In the genomic region with DNA sequence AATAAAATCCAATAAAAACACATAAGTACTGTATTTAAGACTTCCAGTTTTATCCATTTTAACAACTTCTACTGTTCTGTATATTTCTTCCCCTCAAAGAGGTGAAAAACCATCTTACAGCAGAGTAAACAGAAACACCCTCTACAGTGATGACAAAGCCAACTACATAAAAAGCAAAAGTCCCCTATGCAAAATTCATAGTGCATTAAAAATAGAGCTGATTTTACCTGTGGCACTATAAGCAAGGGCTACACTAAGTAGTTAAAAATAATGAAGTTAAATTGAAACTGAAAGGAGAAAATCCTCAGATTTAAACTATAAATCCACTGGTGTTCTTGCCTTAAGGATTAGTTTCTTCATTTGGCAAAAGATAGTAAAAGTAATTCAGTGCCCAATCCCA, we compare ENCODE assay signal across 13 mouse cellular contexts.
"Had no signal": no experiment of that assay in that cellular context is flagged by ENCODE, and none has a peak within 500 bp of the region (broad histone marks: within the 10 kb centered on the region; RNA-seq: fewer than 3 reads in every experiment).

No protein-coding gene starts in this region.

- H3K4me3 ChIP-seq: intestine, embryonic 15.5 days; left cerebral cortex, adult 2 months; limb, embryonic 10.5 days; liver, embryonic 15.5 days; midbrain, embryonic 10.5 days; midbrain, embryonic 15.5 days; neural tube, embryonic 12.5 days had no signal

- ATAC-seq: hindbrain, postnatal 0 days; intestine, embryonic 15.5 days; midbrain, embryonic 15.5 days had no signal

- H3K9ac ChIP-seq: intestine, embryonic 15.5 days; liver, embryonic 15.5 days; lung, embryonic 14.5 days; midbrain, embryonic 15.5 days; neural tube, embryonic 12.5 days had no signal

- H3K36me3 ChIP-seq: intestine, embryonic 15.5 days; midbrain, embryonic 15.5 days had no signal

- H3K27ac ChIP-seq: hindbrain, postnatal 0 days; intestine, embryonic 15.5 days; left cerebral cortex, adult 2 months; limb, embryonic 10.5 days; midbrain, embryonic 10.5 days; midbrain, embryonic 15.5 days; neural tube, embryonic 12.5 days had no signal

- H3K4me2 ChIP-seq: intestine, embryonic 15.5 days; liver, embryonic 15.5 days; lung, embryonic 14.5 days; midbrain, embryonic 15.5 days; neural tube, embryonic 12.5 days had no signal

- H3K27me3 ChIP-seq: intestine, embryonic 15.5 days; liver, embryonic 15.5 days; midbrain, embryonic 15.5 days; neural tube, embryonic 12.5 days had no signal

- DNase-seq: kidney, adult 18-20 months; kidney, postnatal 10 days; lung, embryonic 14.5 days; lung, postnatal 14 days; thymus, postnatal 4 days had no signal

- H3K9me3 ChIP-seq: intestine, embryonic 15.5 days; limb, embryonic 10.5 days; liver, embryonic 15.5 days; midbrain, embryonic 10.5 days; midbrain, embryonic 15.5 days; neural tube, embryonic 12.5 days had no signal
